Mouse (Mus musculus) lung, embryonic 15.5 days (tissue): ENCODE measurements around the gene Nudt8. TPM values are rescaled to one million over a fixed set of nuclear protein-coding genes. Genes with fewer than 3 reads are reported as not detected.
A peak's percentile ranks its signal among the peaks of the same experiment; 100 is the strongest.
"Not testable (repeated sequence)": the region's sequence is repeated elsewhere in the genome, so short reads cannot be mapped to it uniquely, and the experiment has no call there.

Experiments
- ATAC-seq: fragments of 200-750 bp; cut with Nextera tagmentation; 2 replicates; pipeline ENCODE4 v1.8.0; 2017; ENCODE audit warnings: moderate number of reproducible peaks, borderline replicate concordance; ENCODE audit not compliant: low FRiP score, low TSS enrichment; ENCODE audit errors: extremely low read depth
- H3K27ac ChIP-seq: fragments of 300-500 bp; sonication (generic); 2 replicates; pipeline ENCODE4 v1.5.1; 2015; ENCODE audit warnings: moderate library complexity, mild to moderate bottlenecking, inconsistent platforms
- H3K27me3 ChIP-seq: fragments of 300-500 bp; sonication (generic); 2 replicates; pipeline ENCODE4 v1.6.1; 2015; ENCODE audit warnings: inconsistent platforms
- H3K36me3 ChIP-seq: fragments of 300-500 bp; sonication (generic); 2 replicates; pipeline ENCODE4 v1.6.1; 2015; ENCODE audit warnings: inconsistent platforms
- H3K4me1 ChIP-seq: fragments of 300-500 bp; sonication (generic); 2 replicates; pipeline ENCODE4 v1.6.1; 2015; ENCODE audit warnings: inconsistent platforms
- H3K4me2 ChIP-seq: fragments of 300-500 bp; sonication (generic); 2 replicates; pipeline ENCODE4 v1.6.1; 2015; ENCODE audit warnings: inconsistent platforms, mild to moderate bottlenecking, moderate library complexity
- H3K4me3 ChIP-seq: fragments of 300-500 bp; sonication (generic); 2 replicates; pipeline ENCODE4 v1.5.1; 2015; ENCODE audit warnings: mild to moderate bottlenecking, inconsistent platforms
- H3K9ac ChIP-seq: fragments of 300-500 bp; sonication (generic); 2 replicates; pipeline ENCODE4 v1.6.1; 2015; ENCODE audit warnings: inconsistent platforms
- H3K9me3 ChIP-seq: fragments of 300-500 bp; sonication (generic); 2 replicates; pipeline ENCODE4 v1.6.1; 2016; ENCODE audit warnings: inconsistent platforms
- WGBS: fragments of 180-500 bp; shearing (Covaris S2); methylation state at CpG from one replicate; pipeline ENCODE4 v1.1.7; 2015; 5-methylcytosine and 5-hydroxymethylcytosine counted together
- polyA plus RNA-seq: library from polyadenylated mRNA; unstranded; fragments of >200 nt; fragmentation: Nextera tagmentation; extraction: Ambion mirVana; gene quantifications from 2 replicates; pipeline ENCODE4 v1.2.1, GENCODE M21; 2015

Nudt8 gene
- polyA plus RNA-seq = 25.9 and 28.0 TPM in 2 replicates

DNA sequence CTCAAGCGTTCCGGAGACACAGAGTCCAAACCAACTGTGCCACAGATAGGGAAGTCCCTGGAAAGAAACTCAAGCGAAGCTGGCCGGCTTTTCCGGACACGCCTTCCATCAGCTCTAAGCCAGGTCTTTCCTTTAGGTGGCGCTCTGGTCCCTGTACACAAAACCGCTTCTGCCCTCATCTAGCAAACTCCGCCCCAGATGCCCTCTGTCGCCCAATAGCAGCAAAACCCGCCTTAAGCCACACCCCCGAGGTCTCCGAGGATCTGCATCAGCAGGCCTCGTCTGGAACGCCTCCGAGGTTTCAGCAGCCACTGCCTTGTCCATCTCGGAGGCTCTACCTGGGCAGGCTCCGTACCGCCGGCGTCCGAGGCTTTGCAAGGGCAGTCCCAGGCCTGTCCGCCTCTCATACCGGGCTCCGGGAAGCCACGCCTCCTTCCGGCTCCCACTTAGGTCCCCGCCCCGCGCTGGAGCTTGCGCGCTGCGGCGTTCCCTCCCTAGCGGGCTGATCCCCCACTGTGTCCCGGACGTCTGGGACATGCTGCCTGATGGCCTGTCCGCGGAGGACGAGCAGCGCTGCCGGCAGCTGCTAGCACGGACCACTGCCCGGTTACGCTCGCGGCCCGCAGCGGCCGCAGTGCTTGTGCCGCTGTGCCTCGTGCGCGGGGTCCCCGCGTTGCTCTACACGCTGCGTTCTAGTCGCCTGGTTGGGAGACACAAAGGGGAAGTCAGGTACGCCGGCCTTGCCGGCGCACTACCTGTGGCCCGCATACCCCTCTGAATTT, at the start of gene Nudt8, which contains the start of gene Gm49405:
Gene Nudt8 (plus strand): TSS at position 462 of the 782 bp plus-strand sequence.
Gene Gm49405 (plus strand): TSS at position 508 of the 782 bp plus-strand sequence.
- H3K9me3 ChIP-seq = no peaks in the 10 kb centered on the region
- peak; percentile 93 for ATAC-seq
- peak within 1 kb of the TSS; percentile 91 for H3K4me3 ChIP-seq
- peak within 1 kb of the TSS; percentile 100 for H3K27ac ChIP-seq
- peak within 1 kb of the TSS; percentile 92 for H3K9ac ChIP-seq
- H3K36me3 ChIP-seq = no peaks in the 10 kb centered on the region
- under 1% methylated on average over 64 of the region's 64 CpGs for WGBS
- H3K27me3 ChIP-seq = no peaks in the 10 kb centered on the region
- peak within 1 kb of the TSS; percentile 95 for H3K4me2 ChIP-seq
- H3K4me1 ChIP-seq = peaks cover 23% of the 10 kb centered on the region

DNA sequence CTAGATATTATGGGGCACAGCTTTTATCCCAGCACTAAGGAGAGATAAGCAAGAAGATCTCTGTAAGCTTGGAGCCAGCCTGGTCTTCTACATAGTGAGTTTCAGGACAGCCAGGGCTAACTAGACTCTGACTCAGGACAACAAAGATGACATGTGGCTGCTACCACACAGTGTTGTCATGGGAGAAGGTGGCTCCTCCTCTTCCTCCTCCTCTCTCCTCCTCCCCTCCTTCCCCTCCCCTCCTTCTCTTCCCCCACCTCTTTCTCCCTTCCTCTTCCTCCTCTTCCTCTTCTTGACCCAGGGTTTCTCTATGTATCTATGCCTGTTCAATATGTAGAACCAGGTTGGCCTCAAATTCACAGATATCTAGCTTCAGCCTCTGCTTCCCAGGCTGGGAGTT, 48.9 kb upstream of the Nudt8 start:
- ATAC-seq = no peak
- H3K4me1 ChIP-seq = no peaks in the 10 kb centered on the region
- no peak overlapping the region for H3K4me3 ChIP-seq
- H3K36me3 ChIP-seq = no peaks in the 10 kb centered on the region
- no peak overlapping the region for H3K9ac ChIP-seq
- no peak overlapping the region for H3K27ac ChIP-seq
- H3K4me2 ChIP-seq = no peak overlapping the region
- no peaks in the 10 kb centered on the region for H3K9me3 ChIP-seq
- no peaks in the 10 kb centered on the region for H3K27me3 ChIP-seq

DNA sequence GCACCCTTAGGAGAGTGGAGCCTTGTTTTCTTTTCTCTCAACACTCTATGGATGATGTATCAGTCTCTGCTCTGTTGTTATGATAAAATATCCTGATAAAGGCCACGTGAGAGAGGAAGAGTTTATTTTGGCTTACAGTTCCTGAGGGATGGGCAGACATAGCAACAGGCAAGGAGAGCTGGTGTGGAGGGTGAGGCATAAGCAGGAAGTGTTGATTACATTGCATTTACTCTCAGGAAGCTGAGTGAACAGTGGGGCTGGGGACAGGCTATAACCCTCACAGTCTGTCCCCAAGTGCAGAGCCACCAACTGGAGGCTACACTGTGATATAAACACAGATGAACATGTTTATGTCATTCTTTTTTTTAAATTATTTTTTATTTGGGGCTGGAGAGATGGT, 48.3 kb upstream of the Nudt8 start:
- 21% methylated on average over 1 of the region's 1 CpGs for WGBS
- Histone ChIP-seq H3K9me3 (no peaks in the 10 kb centered on the region), H3K4me1 (no peaks in the 10 kb centered on the region), H3K36me3 (no peaks in the 10 kb centered on the region), H3K27me3 (no peaks in the 10 kb centered on the region), H3K4me3 (no peak overlapping the region), H3K9ac (no peak overlapping the region), H3K27ac (no peak overlapping the region), H3K4me2 (no peak overlapping the region)
- ATAC-seq = no peak

DNA sequence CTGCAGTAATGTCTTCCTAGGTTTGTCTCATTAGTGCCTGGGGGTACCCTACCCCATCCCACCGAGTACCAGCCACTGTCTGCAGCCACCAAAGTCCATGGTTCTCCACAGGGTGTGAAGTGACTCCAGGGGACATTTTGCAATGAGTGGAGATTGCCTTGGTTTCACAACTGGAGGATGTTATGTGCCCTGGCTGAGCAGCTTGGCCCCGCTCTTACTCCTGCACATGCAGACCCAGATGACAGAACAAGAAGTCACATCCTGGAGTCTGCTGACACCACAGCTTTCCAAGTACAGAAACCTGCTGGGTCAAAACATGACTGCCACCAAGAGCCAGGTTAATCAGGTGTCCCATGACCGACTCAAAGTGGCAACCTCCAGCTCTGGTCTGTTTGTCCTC, 45.3 kb upstream of the Nudt8 start:
- H3K27me3 ChIP-seq = no peaks in the 10 kb centered on the region
- no peak overlapping the region for H3K4me3 ChIP-seq
- H3K27ac ChIP-seq = no peak overlapping the region
- no peaks in the 10 kb centered on the region for H3K36me3 ChIP-seq
- no peak overlapping the region for H3K4me2 ChIP-seq
- no peaks in the 10 kb centered on the region for H3K4me1 ChIP-seq
- no peak overlapping the region for H3K9ac ChIP-seq
- 70% methylated on average over 3 of the region's 3 CpGs for WGBS
- H3K9me3 ChIP-seq = no peaks in the 10 kb centered on the region
- no peak for ATAC-seq

DNA sequence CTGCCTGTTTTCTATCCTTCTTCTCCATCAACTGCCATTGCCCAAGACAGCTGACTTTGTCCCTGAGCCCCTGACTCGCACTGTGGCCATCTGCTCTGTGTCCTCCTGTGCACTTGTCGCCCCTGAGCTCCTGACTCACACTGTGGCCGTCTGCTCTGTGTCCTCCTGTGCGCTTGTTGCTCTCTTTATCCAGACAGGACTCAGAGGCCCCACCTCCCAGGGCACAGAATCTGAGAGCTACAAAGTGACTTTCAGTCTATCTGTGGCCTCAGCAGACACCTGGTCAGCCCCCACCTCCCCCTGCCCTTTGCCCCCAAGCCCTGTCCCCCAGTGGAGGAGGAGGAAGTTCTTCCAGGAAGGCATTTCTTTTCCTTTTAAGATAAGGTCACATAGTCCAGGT, 44.6 kb upstream of the Nudt8 start:
- Histone ChIP-seq H3K27me3 (no peaks in the 10 kb centered on the region), H3K4me1 (no peaks in the 10 kb centered on the region), H3K9ac (no peak overlapping the region), H3K36me3 (no peaks in the 10 kb centered on the region), H3K9me3 (no peaks in the 10 kb centered on the region), H3K4me2 (no peak overlapping the region), H3K27ac (no peak overlapping the region), H3K4me3 (no peak overlapping the region)
- whole genome bisulfite sequencing = 47% methylated on average over 4 of the region's 4 CpGs
- no peak for ATAC-seq

DNA sequence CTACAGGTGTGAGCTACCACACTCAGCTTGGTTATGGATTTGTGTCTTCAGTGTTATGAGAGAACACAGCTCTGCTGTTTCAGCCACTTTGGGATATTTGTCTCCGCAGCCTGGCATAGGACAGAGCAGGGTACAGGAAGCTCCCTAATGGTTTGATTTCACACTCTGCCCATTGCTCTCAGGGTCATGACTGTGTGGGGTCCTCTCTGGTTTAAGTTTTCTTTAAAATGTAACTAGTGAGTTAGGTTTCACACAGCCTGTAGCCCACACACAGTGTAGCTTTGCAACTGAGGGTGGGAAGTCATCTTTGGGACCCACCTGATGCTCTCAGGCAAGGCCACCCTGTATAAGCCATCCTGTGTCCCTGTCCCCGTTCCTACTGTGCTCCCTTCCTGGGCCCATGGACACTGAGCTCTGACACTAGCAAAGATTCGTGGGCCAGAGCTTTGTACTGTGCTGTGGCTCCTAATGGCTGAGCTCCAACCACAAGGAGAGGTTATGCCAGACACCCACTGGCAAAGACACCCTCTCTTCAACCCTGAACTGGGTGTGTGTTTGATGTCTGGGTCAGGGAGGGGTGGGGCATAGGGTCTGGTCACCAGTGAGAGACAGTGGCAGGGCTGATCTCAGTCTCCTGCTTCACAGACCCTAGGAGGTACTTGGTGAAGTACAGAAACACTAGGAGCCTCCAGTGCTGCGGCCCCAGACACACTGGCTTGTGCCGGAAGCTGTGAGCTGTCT, 42.9 kb upstream of the Nudt8 start:
- H3K27me3 ChIP-seq, H3K4me1 ChIP-seq, H3K4me2 ChIP-seq, H3K9me3 ChIP-seq, H3K36me3 ChIP-seq, H3K9ac ChIP-seq, H3K4me3 ChIP-seq, H3K27ac ChIP-seq, ATAC-seq: not testable (repeated sequence)
- 76% methylated on average over 5 of the region's 5 CpGs for WGBS

DNA sequence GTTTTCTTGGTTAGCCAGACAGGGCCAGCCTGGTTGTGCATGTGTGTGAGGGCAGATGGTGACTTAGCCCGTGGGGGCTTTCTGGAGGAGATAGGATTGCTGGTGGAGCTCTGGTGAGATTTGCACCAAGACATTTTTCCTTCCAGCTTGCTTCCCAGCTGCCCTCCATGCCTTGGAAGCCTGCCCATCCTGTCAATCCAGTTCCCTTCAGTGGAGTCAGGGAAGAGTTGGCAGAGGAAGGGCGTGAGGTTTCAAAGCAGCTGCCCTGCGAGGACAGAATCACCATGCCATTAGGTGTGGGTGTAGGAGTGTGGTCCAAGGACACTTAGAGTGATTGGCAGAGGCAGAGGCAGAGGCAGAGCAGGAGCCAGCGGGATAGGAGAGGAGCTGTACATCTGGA, 41.9 kb upstream of the Nudt8 start, which contains the start of gene Aldh3b3:
Gene Aldh3b3 (plus strand): TSS at position 176 of the 400 bp plus-strand sequence.
- Histone ChIP-seq H3K4me1 (no peaks in the 10 kb centered on the region), H3K27me3 (no peaks in the 10 kb centered on the region), H3K27ac (no peak within 1 kb of the TSS), H3K4me3 (no peak within 1 kb of the TSS), H3K9ac (no peak within 1 kb of the TSS), H3K4me2 (no peak within 1 kb of the TSS), H3K36me3 (no peaks in the 10 kb centered on the region), H3K9me3 (no peaks in the 10 kb centered on the region)
- 46% methylated on average over 4 of the region's 4 CpGs for WGBS
- no peak for ATAC-seq

DNA sequence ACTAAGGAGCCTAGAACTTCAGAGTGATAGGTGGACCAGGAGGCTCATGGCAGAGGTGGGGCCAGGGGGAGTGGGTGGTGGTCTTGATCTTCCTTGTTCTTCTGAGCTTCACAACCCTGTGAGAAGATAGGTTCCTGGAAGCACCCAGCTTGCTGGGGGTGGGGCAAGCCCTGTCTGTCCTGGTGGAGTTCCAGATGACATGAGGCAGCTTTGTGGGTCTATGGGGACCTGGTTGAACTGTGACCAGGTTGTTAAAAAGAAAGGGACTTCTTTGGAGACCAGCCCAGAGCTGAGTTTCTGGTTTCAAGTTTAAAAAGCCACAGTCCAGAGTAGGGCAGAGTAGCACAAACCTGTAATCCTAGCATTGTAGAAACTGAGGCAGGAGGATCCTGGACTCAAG, 41.4 kb upstream of the Nudt8 start:
- Histone ChIP-seq H3K36me3 (no peaks in the 10 kb centered on the region), H3K4me3 (no peak overlapping the region), H3K27ac (no peak overlapping the region), H3K9me3 (no peaks in the 10 kb centered on the region), H3K4me2 (no peak overlapping the region), H3K9ac (no peak overlapping the region), H3K4me1 (no peaks in the 10 kb centered on the region), H3K27me3 (no peaks in the 10 kb centered on the region)
- ATAC-seq = no peak

DNA sequence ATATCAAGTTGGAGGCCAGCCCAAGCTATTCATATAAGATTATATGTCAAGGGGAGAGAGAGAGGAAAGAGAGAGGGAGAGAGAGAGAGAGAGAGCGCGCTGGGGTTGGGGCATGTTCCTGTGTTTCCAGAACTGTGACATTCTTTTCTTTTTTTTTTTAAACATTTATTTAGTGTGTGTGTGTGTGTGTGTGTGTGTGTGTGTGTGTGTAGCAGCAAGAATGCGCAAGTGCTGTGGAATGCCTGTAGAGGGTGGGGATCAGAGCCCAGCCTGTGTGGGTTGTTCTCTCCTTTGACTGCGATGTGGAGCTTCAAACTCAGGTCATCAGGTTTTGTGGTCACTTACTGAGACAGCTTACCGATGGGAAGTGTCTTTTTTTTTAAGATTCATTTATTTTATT, 40.2 kb upstream of the Nudt8 start:
- 58% methylated on average over 5 of the region's 5 CpGs for WGBS
- 0 out of 2 replicates have a peak, but pooled peaks have one; percentile 8 for ATAC-seq
- H3K36me3 ChIP-seq = no peaks in the 10 kb centered on the region
- no peak overlapping the region for H3K4me3 ChIP-seq
- no peak overlapping the region for H3K27ac ChIP-seq
- H3K27me3 ChIP-seq = no peaks in the 10 kb centered on the region
- H3K9ac ChIP-seq = no peak overlapping the region
- no peaks in the 10 kb centered on the region for H3K9me3 ChIP-seq
- no peaks in the 10 kb centered on the region for H3K4me1 ChIP-seq
- H3K4me2 ChIP-seq = no peak overlapping the region

DNA sequence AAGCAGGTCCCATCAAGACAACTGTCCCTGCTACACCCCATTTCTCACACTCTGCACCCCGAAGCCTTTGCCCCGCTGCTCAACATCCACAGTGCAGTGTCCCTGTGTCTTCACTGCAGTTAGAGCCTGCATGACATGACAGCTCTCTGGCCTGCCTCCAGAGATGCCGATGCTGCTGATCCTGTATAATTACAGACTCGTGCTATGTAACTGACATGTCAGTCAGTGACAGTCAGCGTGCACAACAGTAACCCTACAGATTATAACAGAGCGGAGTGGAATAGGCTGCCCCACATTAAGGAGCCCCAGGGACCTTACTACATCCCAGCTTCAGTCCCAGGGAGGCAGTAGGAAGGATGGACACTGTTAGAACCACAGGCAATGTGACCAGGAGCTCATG, 38.6 kb upstream of the Nudt8 start:
- not testable (repeated sequence) for H3K4me2 ChIP-seq, H3K9me3 ChIP-seq, H3K4me3 ChIP-seq, H3K27ac ChIP-seq, H3K36me3 ChIP-seq, H3K9ac ChIP-seq, H3K27me3 ChIP-seq, H3K4me1 ChIP-seq, ATAC-seq
- 60% methylated on average over 6 of the region's 6 CpGs for WGBS

DNA sequence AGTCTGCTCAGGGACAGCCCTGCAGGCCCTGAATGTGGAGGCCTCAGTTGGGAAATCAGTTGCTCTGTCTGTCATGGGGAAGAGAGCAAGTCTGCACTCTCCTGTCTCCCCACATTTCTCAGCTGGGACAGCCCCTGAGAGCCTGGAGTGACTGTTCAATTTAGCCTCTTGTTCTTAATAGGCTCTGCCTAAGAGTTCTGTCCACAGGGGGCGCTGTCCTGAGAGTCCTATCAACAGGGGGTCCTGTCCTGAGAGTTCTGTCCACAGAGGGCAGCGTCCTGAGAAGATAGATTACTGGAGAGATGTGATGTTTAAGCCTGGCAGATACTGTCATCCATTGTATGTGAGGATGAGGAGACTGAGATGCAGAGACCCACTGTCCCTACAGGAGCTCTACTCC, 37.9 kb upstream of the Nudt8 start:
- WGBS = 10% methylated on average over 2 of the region's 2 CpGs
- ATAC-seq = no peak
- Histone ChIP-seq H3K4me3 (no peak overlapping the region), H3K9ac (no peak overlapping the region), H3K4me2 (no peak overlapping the region), H3K27ac (no peak overlapping the region), H3K9me3 (no peaks in the 10 kb centered on the region), H3K4me1 (no peaks in the 10 kb centered on the region), H3K36me3 (no peaks in the 10 kb centered on the region), H3K27me3 (no peaks in the 10 kb centered on the region)

DNA sequence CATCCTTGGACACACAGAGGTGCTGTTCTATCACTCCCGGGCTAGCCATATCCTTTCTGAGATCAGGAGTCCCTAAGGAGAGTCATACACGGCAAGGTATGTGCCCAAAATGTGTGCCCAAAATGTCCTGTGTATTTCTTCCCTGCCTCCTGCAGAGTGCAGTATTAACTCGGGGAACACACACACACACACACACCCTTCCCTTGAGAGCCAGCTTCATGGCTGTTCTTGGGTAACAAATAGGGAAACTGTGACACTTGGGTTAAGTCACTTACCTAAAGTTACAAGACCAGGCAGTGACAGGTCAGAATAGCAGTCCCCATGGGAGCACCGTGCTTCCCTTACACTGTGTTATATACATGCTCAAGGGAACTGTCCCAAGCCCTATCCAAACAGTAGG, 36.4 kb upstream of the Nudt8 start:
- Histone ChIP-seq H3K9me3 (no peaks in the 10 kb centered on the region), H3K4me2 (no peak overlapping the region), H3K36me3 (no peaks in the 10 kb centered on the region), H3K9ac (no peak overlapping the region), H3K4me1 (no peaks in the 10 kb centered on the region), H3K27me3 (no peaks in the 10 kb centered on the region), H3K4me3 (no peak overlapping the region), H3K27ac (no peak overlapping the region)
- WGBS = 63% methylated on average over 4 of the region's 4 CpGs
- ATAC-seq = no peak
